Mouse (Mus musculus) liver, postnatal 0 days (tissue): ENCODE measurements at regions not wholly inside any gene's neighbourhood (a gene's known extent, or its start where the extent isn't known, plus 50 kb on each side); places are given as distances from the start of the nearest gene placed in this dataset.

Experiments
- CTCF ChIP-seq: sonication (generic); IDR thresholded peaks from 2 replicates; pipeline ENCODE4 v1.5.1; 2016; ENCODE audit warnings: antibody characterized with exemption, low read depth
- EP300 ChIP-seq: IDR thresholded peaks from 2 replicates; pipeline ENCODE4 v1.6.1; 2016; ENCODE audit warnings: antibody characterized with exemption, low read depth, mild to moderate bottlenecking

GRCm38 (mm10) chr3:16431082-16431818, 425.0 kb upstream of the Gm5150 start:
- TF ChIP-seq CTCF: no peak
- no peak for TF ChIP-seq EP300
